Mouse (Mus musculus) left cerebral cortex, postnatal 25 days (tissue): ENCODE results near the gene Bicra. TPM values are rescaled to one million over a fixed set of nuclear protein-coding genes. Genes with fewer than 3 reads are reported as not detected.

Experiments used
- DNase-seq, 2 experiments: peaks; one replicate each; pipeline ENCODE4 v3.0.0; 2022; ENCODE audit warnings: low spot score in 2 of 2, mixed read lengths in 1 of 2
- intact Hi-C: fragments of 180-260 bp; cut with DNase I; formaldehyde crosslinking; loops from one replicate; pipeline ENCODE4 v1.15.1; 2025
- total RNA-seq, 2 experiments: library from RNA; stranded (reverse); gene quantifications; 2 replicates each; pipeline ENCODE4 v1.2.3; 2021

The Bicra gene
- total RNA-seq, 2 experiments from 2014 or later, result 12.6 to 14.3 TPM

GRCm38 (mm10) chr7:16019256-16020094 lies 28.2 kb downstream of the Bicra start:
- intact Hi-C loops, result no loop called here
- no peak for DNase-seq

GRCm38 (mm10) chr7:16018016-16018810 lies 29.5 kb downstream of the Bicra start:
- no peak for DNase-seq
- intact Hi-C loops, result no loop called here

GRCm38 (mm10) chr7:16015384-16015783 lies 32.3 kb downstream of the Bicra start:
- no peak for DNase-seq
- intact Hi-C loops, result no loop called here

GRCm38 (mm10) chr7:16014521-16015175 lies 33.1 kb downstream of the Bicra start:
- intact Hi-C loops, result no loop called here
- DNase-seq, result no peak

GRCm38 (mm10) chr7:16013722-16014275 lies 33.9 kb downstream of the Bicra start:
- intact Hi-C loops, result no loop called here
- no peak for DNase-seq

GRCm38 (mm10) chr7:16012576-16013263 lies 35.0 kb downstream of the Bicra start:
- no peak for DNase-seq
- intact Hi-C loops, result no loop called here

GRCm38 (mm10) chr7:16011418-16012085 lies 36.2 kb downstream of the Bicra start:
- peak in 1 of 2 experiments; percentile 41 for DNase-seq
- intact Hi-C loops, result no loop called here

GRCm38 (mm10) chr7:16010649-16011048 lies 37.1 kb downstream of the Bicra start:
- intact Hi-C loops, result no loop called here
- DNase-seq, result no peak

GRCm38 (mm10) chr7:16009636-16010035 lies 38.1 kb downstream of the Bicra start:
- no peak for DNase-seq
- intact Hi-C loops, result no loop called here

GRCm38 (mm10) chr7:16005020-16005419 lies 42.7 kb downstream of the Bicra start:
- no peak for DNase-seq
- intact Hi-C loops, result no loop called here

GRCm38 (mm10) chr7:16004177-16004856 lies 43.4 kb downstream of the Bicra start:
- intact Hi-C loops, result no loop called here
- no peak for DNase-seq

- no peak for DNase-seq
- intact Hi-C loops, result loop anchor here (2.0 kb wide), 1 partner anchor 44 kb away; the partner anchor contains the start of gene Bicra
Measured at GRCm38 (mm10) chr7:16003032-16003431, 44.7 kb downstream of the Bicra start.

- intact Hi-C loops, result loop anchor here (2.0 kb wide), 1 partner anchor 45 kb away; the partner anchor contains the start of gene Bicra
- DNase-seq, result peak; percentile 77 to 94
Measured at GRCm38 (mm10) chr7:16002171-16002570, 45.5 kb downstream of the Bicra start.

- intact Hi-C loops, result loop anchor here (2.0 kb wide), 1 partner anchor 45 kb away; the partner anchor contains the start of gene Bicra
- no peak for DNase-seq
Measured at GRCm38 (mm10) chr7:16001691-16002090, 46.0 kb downstream of the Bicra start.

GRCm38 (mm10) chr7:15993789-15994188 lies 53.9 kb downstream of the Bicra start:
- no peak for DNase-seq
- intact Hi-C loops, result no loop called here

GRCm38 (mm10) chr7:15993152-15993551 lies 54.6 kb downstream of the Bicra start:
- intact Hi-C loops, result no loop called here
- DNase-seq, result no peak

- intact Hi-C loops, result no loop called here
- no peak for DNase-seq
Measured at GRCm38 (mm10) chr7:15991764-15992163, 56.0 kb downstream of the Bicra start.
